Mouse (Mus musculus): ENCODE measurements around the gene Serpina11. TPM values are rescaled to one million over a fixed set of nuclear protein-coding genes. Genes with fewer than 3 reads are reported as not detected.

Gene Serpina11
- polyA plus RNA-seq (2012; rRNA removed) = 0.14 and 0.23 TPM in 2 replicates

- WGBS = 84% methylated on average over 6 of the region's 6 CpGs
- no peak for DNase-seq (ENCODE audit: low read depth, low spot score)
These were observed at the start of gene Serpina11 for GRCm38 (mm10) chr12:103989857-103990256. Gene Serpina11 (minus strand): TSS chr12:103989957.

DNA sequence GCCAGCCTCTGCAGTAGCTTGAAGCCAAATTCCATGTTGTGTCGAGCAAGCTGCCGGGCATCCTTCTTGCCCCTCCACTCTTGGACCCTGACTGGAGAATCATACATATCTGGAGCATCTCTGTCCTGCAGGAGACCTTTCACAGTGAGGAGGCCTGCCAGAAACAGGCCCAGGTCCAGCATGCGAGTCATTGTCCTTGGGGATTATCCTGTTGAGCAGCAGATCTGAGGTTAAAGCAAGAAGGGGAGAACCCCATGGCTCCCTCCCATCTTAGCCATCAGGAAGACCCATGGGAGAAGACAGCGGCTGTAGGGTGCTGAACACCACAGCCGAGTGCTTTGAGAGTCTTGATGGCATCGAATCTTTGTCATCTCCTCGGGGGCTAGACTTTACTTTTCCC is 48.4 kb upstream of the Serpina11 start:
- WGBS = 85% methylated on average over 7 of the region's 7 CpGs
- DNase-seq (ENCODE audit: low read depth, low spot score) = no peak

DNA sequence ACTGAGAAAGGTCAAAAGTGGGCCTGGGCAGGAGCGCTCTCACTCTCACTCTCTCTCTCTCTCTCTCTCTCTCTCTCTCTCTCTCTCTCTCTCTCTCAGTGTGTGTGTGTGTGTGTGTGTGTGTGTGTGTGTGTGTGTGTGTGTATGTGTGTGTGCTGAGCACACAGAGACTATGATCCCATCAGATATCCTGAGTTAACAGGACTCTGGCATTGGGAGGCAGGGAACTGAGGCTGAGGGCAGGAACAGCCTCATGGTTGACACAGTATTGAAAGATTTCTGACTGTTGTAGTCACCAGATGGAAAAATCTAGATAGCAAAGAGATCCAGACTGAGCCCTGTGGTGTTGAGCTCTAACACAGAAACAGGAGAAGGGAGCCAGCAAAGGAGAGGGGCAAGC is 44.0 kb upstream of the Serpina11 start:
- WGBS = 100% methylated on average over 1 of the region's 1 CpGs
- DNase-seq (ENCODE audit: low read depth, low spot score) = no peak

GRCm38 (mm10) chr12:104029986-104030385 is 40.2 kb upstream of the Serpina11 start:
- DNase-seq (ENCODE audit: low read depth, low spot score) = no peak
- WGBS = 45% methylated on average over 8 of the region's 8 CpGs

- DNase-seq (ENCODE audit: low read depth, low spot score) = no peak
- 77% methylated on average over 3 of the region's 3 CpGs for WGBS
These were observed 25.5 kb upstream of the Serpina11 start for GRCm38 (mm10) chr12:104015280-104015679.

DNA sequence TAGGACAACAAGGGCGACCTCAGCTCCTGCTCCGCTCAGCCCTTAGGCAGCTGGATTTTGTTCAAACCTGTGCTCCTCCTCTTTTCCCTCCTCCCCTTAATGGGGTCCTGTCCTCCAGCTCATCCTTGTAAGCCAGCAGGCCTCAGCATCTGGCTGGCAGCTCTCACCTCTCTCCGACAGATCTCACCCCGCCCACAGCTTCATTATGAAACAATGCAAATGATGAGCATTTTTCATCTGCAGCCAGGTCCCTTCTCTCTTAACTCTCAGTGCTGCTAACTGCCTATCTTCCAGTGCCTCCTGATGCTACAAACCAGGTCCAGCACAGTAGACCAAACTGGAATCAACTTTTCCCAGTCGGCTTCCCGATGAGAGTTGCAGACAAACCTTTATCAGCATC is 23.9 kb upstream of the Serpina11 start, which contains the start of gene Serpina9:
TSS of gene Serpina9 (minus strand) at position 136 of the 400 bp plus-strand sequence.
- no peak for DNase-seq (ENCODE audit: low read depth, low spot score)
- 79% methylated on average over 6 of the region's 6 CpGs for WGBS

GRCm38 (mm10) chr12:104004689-104005088 is 14.9 kb upstream of the Serpina11 start:
- 88% methylated on average over 5 of the region's 5 CpGs for WGBS
- no peak for DNase-seq (ENCODE audit: low read depth, low spot score)

DNA sequence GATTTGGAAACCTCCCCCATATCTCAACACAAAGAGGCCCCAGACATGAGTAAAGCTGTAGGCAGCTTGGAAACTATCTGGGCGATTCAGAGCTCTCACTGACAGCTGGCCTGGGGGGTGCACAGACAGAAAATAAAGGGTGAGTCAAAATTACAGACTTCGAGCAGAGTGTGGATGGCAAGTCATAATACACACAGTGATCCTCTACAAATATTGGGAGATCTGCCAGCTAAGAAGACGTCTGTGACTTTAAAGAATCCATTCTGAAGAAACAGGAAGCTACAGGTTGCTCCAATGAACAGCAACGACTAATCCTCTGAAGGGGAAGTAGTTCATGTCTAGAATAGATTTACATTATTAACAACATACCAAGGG is 13.5 kb upstream of the Serpina11 start:
- DNase-seq (ENCODE audit: low read depth, low spot score) = no peak
- 5% methylated on average over 4 of the region's 4 CpGs for whole genome bisulfite sequencing

GRCm38 (mm10) chr12:104002569-104003237 is 12.9 kb upstream of the Serpina11 start:
- peak; percentile 70 for DNase-seq (ENCODE audit: low read depth, low spot score)
- WGBS = 18% methylated on average over 10 of the region's 10 CpGs

DNA sequence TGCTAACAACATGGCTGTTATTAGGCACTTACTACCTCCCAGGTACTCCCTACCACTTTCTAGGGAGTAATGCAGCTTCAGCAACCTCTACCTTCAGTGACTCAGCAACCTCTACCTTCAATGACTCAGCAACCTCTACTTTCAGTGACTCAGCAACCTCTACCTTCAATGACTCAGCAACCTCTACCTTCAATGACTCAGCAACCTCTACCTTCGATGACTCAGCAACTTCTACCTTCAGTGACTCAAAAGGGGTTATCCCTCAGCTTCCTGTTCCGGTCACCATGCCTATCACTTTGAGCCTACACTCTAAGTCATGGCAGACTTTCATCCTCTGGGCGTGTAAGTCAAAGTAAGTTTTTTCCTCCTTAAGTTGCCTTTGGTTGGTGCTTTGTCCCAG is 10.8 kb upstream of the Serpina11 start:
- 87% methylated on average over 3 of the region's 3 CpGs for WGBS
- DNase-seq (ENCODE audit: low read depth, low spot score) = no peak

GRCm38 (mm10) chr12:103999611-104000010 is 9.9 kb upstream of the Serpina11 start:
- no peak for DNase-seq (ENCODE audit: low read depth, low spot score)
- WGBS = 88% methylated on average over 8 of the region's 8 CpGs

DNA sequence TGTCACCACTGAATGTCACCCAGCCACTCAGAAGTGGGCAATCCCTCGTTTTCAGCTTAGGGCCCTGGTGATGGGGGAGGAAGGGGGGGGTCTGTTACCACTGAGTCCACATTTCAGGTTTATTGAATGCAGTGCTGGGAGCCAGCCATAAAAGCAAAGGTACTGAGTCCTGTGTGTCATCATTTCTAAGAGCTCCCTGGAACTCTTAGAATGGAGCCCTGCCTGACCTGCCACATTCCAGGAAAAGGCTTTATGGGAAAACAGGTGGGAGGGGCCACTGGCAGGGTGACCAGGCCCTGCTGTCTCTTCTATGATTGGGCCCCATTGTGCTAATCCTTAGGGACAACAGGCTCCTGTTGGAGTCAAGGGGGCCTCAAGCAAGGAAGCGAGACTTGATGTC is 6.8 kb upstream of the Serpina11 start:
- 50% methylated on average over 2 of the region's 2 CpGs for WGBS

DNA sequence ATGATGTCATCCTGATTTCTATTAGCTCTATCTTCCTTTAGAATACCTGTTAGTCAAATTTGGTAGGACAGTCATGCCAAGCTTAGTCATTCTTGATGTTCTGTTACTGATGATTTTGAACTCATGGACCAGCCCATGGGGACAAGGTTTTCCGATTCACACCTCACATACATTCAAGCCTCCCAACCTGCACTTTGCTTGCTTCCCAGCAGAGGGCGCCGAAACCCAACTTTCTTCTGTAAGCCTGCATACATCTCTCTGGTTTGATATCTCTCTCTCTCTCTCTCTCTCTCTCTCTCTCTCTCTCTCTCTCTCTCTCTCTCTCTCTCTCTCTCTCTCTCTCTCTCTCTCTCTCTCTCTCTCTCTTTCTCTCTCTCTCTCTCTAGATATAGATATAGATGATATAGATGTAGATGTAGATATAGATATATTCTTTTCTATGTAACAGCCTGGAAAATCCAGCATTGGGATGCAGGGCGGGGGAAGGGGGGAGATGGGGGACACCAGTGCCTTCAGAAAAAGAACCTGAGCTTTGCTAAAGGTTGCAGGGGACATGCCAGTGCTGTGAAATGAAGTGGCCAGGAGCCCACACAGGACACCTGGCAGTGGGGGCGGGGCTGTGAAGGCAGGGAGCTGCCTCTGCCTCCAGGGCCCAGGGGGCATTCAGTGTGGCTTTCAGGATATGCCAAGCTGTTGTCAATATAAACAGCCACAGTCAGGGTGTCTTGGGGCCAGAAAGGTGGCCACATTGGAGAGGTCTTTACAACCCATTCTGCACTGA is 5.7 kb upstream of the Serpina11 start:
- peak; percentile 29 for DNase-seq (ENCODE audit: low read depth, low spot score)
- WGBS = 33% methylated on average over 5 of the region's 5 CpGs

More for the DNA sequence above, 6.8 kb upstream of the Serpina11 start:
- no peak for DNase-seq (ENCODE audit: low read depth, low spot score)

- WGBS = 65% methylated on average over 7 of the region's 7 CpGs
- DNase-seq (ENCODE audit: low read depth, low spot score) = no peak
These were observed 3.2 kb upstream of the Serpina11 start for GRCm38 (mm10) chr12:103992945-103993344.

DNA sequence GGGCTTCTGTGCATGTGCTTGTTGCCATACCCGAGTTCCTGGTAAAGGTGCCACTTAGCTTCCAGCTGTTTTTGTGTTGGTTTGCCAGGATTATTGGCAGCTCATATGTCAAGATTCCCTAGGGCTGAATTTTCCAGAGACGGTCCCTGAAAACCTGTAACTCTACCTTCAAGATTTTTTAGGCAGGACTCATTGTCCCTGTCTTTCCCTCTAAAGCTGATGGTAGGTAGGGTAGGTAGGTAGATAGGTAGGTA is 316 bp downstream of the Serpina11 start:
- 46% methylated on average over 2 of the region's 2 CpGs for WGBS
- DNase-seq (ENCODE audit: low read depth, low spot score) = no peak

GRCm38 (mm10) chr12:103988754-103989513 is 823 bp downstream of the Serpina11 start:
- DNase-seq (ENCODE audit: low read depth, low spot score) = no peak
- 26% methylated on average over 14 of the region's 14 CpGs for WGBS

GRCm38 (mm10) chr12:103985868-103986267 is 3.9 kb downstream of the Serpina11 start:
- 48% methylated on average over 5 of the region's 5 CpGs for WGBS
- no peak for DNase-seq (ENCODE audit: low read depth, low spot score)

GRCm38 (mm10) chr12:103984935-103985334 is 4.8 kb downstream of the Serpina11 start:
- 59% methylated on average over 4 of the region's 4 CpGs for WGBS
- no peak for DNase-seq (ENCODE audit: low read depth, low spot score)

DNA sequence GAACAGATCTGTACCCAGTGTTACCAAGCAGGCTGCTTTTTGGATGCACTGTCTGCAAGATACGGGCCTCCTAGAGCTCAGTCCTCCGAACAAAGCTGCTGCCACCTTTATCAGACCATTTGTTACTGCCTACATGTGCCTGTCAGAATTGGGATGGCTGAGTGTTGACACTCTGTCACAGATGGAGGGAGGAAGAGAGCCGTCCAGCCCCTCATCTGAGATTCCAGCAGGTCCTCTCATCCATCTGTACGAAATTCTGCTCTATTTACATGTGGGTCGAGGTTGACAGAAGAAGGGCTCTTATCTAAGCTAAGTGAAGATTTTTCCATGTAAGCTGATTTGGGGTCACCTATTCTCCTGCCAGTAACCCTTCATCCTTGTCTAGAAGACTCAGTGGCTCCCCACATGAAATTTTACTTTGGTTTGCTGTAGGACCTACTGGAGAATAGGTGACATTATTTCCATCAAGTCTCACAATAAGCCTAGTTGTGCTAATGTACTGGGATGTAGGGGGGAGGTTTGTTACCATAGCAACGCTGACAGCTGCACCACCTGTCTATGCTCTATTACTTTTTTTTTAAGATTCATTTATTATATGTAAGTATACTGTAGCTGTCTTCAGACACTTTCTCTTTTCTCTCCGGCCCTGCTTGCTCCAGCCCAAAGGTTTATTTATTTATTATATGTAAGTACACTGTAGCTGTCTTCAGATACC is 8.0 kb downstream of the Serpina11 start:
- no peak for DNase-seq (ENCODE audit: low read depth, low spot score)
- 69% methylated on average over 7 of the region's 7 CpGs for WGBS

GRCm38 (mm10) chr12:103978294-103978693 is 11.5 kb downstream of the Serpina11 start:
- WGBS = 88% methylated on average over 10 of the region's 10 CpGs
- DNase-seq (ENCODE audit: low read depth, low spot score) = no peak
